Mouse (Mus musculus): ENCODE results near the gene 2810004N23Rik.

DNA sequence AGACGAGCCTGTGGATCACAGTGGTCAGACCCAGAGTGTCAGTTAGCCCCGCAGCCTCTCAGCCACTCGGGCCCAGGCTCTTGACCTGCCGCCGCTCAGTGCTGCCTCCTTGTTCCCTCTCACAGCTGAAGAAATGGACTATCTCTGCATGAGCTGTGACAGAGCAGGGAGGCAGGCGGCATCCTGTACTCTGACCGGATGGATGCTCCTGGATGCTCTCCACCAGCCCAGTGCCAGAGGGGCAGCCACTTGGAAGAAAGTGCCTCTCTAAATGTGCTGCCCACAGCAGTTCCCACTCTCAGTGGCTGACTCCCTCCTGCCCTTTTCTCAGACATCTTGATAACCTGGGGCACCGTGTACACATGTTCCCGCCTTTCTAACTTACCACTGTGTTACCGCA is 21.1 kb downstream of the 2810004N23Rik start:
- TF ChIP-seq CTCF (IDR thresholded peaks at IDR 0.05; ENCODE audit: borderline replicate concordance, insufficient read depth, low read depth, low read length) (no peak), POLR2A (IDR thresholded peaks at IDR 0.05; ENCODE audit: borderline replicate concordance, insufficient read depth, low read length) (no peak)

Measured in cerebellum, adult 2 months (tissue).